Mouse (Mus musculus) liver, embryonic 13.5 days (tissue): Measurements from ENCODE around the gene Agxt2. TPM values are rescaled to one million over a fixed set of nuclear protein-coding genes. Genes with fewer than 3 reads are reported as not detected.

ENCODE experiments used
- ATAC-seq: fragments of 200-750 bp; cut with Nextera tagmentation; 2 replicates; pipeline ENCODE4 v1.8.0; 2017; ENCODE audit warnings: low read depth, mild to moderate bottlenecking, moderate number of reproducible peaks, moderate library complexity
- DNase-seq: peaks from one replicate; pipeline ENCODE4 v3.0.0; 2022
- H3K27ac ChIP-seq: fragments of 300-500 bp; sonication (generic); 2 replicates; pipeline ENCODE4 v1.5.1; 2015; ENCODE audit warnings: moderate library complexity, mild to moderate bottlenecking, inconsistent platforms
- H3K27me3 ChIP-seq: fragments of 300-500 bp; sonication (generic); 2 replicates; pipeline ENCODE4 v1.6.1; 2015; ENCODE audit warnings: mild to moderate bottlenecking, inconsistent platforms
- H3K36me3 ChIP-seq: fragments of 300-500 bp; sonication (generic); 2 replicates; pipeline ENCODE4 v1.6.1; 2015; ENCODE audit warnings: mild to moderate bottlenecking, inconsistent platforms
- H3K4me1 ChIP-seq: fragments of 300-500 bp; sonication (generic); replicated peaks from 2 replicates; pipeline ENCODE4 v1.6.1; 2015; ENCODE audit warnings: inconsistent platforms
- H3K4me2 ChIP-seq: fragments of 300-500 bp; sonication (generic); 2 replicates; pipeline ENCODE4 v1.6.1; 2015; ENCODE audit warnings: inconsistent platforms, mild to moderate bottlenecking, moderate library complexity
- H3K4me3 ChIP-seq: fragments of 300-500 bp; sonication (generic); replicated peaks from 2 replicates; pipeline ENCODE4 v1.5.1; 2015; ENCODE audit warnings: mild to moderate bottlenecking, inconsistent platforms
- H3K9ac ChIP-seq: fragments of 300-500 bp; sonication (generic); 2 replicates; pipeline ENCODE4 v1.6.1; 2015; ENCODE audit warnings: mild to moderate bottlenecking, inconsistent platforms
- H3K9me3 ChIP-seq: fragments of 300-500 bp; sonication (generic); replicated peaks from 2 replicates; pipeline ENCODE4 v1.6.1; 2016; ENCODE audit warnings: inconsistent platforms
- WGBS: fragments of 180-500 bp; shearing (Covaris S2); methylation state at CpG from one replicate; pipeline ENCODE4 v1.1.7; 2015; ENCODE audit not compliant: insufficient replicate concordance; 5-methylcytosine and 5-hydroxymethylcytosine counted together
- polyA plus RNA-seq: library from polyadenylated mRNA; unstranded; fragments of >200 nt; fragmentation: Nextera tagmentation; extraction: Ambion mirVana; gene quantifications from 2 replicates; pipeline ENCODE4 v1.2.1, GENCODE M21; 2015

Agxt2 gene
- polyA plus RNA-seq, 1 experiment from 2014 or later, result 6.8 TPM

DNA sequence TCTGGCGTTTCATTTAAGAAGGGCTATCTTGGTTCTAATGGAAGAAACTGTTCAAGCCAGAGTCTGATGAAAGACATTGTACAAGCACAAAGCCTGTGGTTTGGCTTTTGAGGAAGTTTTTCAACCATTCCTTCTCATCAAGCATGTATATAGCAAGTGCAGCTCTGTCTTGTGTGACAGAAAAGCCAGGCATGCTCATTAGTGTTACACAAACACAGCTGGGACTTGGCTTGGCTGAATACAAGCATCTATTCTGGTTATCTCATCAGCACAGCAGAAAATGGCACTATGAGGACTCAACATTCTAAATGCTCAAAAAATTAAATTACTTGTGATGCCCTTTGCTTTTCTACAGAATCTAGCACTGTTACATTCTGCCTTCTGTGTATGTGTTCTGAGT lies 78.6 kb downstream of the Agxt2 start:
- no peak overlapping the region for H3K4me2 ChIP-seq
- no peak overlapping the region for H3K9ac ChIP-seq
- H3K27me3 ChIP-seq, result no peaks in the 10 kb centered on the region
- no peaks in the 10 kb centered on the region for H3K9me3 ChIP-seq
- H3K27ac ChIP-seq, result no peak overlapping the region
- no peak overlapping the region for H3K4me3 ChIP-seq
- no peak for DNase-seq
- H3K4me1 ChIP-seq, result no peaks in the 10 kb centered on the region
- 51% methylated on average over 1 of the region's 1 CpGs for WGBS
- H3K36me3 ChIP-seq, result no peaks in the 10 kb centered on the region
- no peak for ATAC-seq

DNA sequence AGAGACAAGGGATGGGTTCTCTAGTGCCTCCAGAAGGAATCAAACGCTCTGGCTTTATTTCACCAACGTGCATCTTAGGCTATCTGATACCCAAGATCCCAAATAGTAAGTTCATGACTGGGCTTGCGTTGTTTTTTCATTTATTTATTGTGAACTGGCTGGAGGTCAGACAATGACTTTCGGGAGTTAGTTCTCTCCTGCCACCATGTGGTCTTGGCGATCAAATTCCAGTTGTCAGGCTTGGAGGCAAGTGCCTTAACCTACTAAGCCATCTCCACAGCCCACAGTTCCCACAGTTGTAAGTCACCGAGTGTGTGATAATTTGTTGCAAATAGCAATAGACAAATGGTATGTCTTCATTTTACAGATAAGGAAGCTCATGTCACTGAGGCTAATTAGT lies 81.6 kb downstream of the Agxt2 start:
- no peak overlapping the region for H3K9ac ChIP-seq
- H3K4me1 ChIP-seq, result no peaks in the 10 kb centered on the region
- no peaks in the 10 kb centered on the region for H3K27me3 ChIP-seq
- no peaks in the 10 kb centered on the region for H3K9me3 ChIP-seq
- H3K4me2 ChIP-seq, result no peak overlapping the region
- no peak for ATAC-seq
- DNase-seq, result no peak
- no peak overlapping the region for H3K4me3 ChIP-seq
- H3K27ac ChIP-seq, result no peak overlapping the region
- no peaks in the 10 kb centered on the region for H3K36me3 ChIP-seq
- WGBS, result 75% methylated on average over 6 of the region's 6 CpGs

DNA sequence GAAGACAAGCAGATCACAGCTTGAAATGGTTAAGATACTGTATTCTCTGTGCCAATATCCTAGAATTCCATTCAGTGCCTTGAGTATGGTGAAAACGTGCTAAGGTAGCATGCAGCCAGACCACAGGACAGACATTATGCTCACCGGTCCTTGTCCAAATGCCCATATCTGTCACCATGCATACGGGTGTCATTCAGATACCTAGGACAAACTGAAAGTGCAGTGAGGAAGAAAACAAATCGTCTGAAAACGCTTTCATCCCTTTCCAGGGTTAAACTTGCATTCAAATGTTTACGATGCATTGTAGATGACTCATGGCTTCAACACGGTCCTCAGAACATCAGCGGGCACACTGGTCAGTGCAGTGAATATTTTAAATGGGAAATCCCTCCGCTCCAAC lies 83.2 kb downstream of the Agxt2 start:
- ATAC-seq (no peak), DNase-seq (no peak)
- Histone ChIP-seq H3K4me3 (no peak overlapping the region), H3K9me3 (no peaks in the 10 kb centered on the region), H3K4me1 (no peaks in the 10 kb centered on the region), H3K27me3 (no peaks in the 10 kb centered on the region), H3K4me2 (no peak overlapping the region), H3K36me3 (0 out of 2 replicates have a peak, but pooled peaks cover 3% of the 10 kb centered on the region), H3K27ac (no peak overlapping the region), H3K9ac (no peak overlapping the region)
- WGBS, result 82% methylated on average over 9 of the region's 9 CpGs

DNA sequence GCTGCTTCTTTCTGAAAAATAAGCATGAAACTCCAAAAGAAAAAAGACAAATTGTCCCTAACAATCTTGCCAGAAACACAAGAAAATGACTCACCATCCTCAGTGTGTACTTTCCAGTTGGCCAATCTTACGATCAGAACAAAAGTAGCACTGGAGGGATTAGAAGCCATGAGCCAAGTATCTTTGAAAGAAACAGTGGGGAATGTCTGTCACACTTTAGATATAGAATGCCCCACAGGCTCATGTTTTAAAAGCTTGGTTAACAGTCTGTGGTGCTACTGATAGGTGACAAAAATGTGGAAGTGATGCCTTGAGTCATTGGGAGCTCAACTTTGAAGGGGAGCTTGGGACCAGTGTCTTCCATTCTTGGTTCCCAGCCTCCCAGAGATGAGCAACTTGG lies 83.9 kb downstream of the Agxt2 start:
- 75% methylated on average over 1 of the region's 1 CpGs for WGBS
- H3K27ac ChIP-seq, result no peak overlapping the region
- H3K27me3 ChIP-seq, result no peaks in the 10 kb centered on the region
- DNase-seq (no peak), ATAC-seq (no peak)
- H3K4me3 ChIP-seq, result no peak overlapping the region
- peaks cover 7% of the 10 kb centered on the region for H3K36me3 ChIP-seq
- H3K9me3 ChIP-seq, result no peaks in the 10 kb centered on the region
- H3K9ac ChIP-seq, result no peak overlapping the region
- no peak overlapping the region for H3K4me2 ChIP-seq
- H3K4me1 ChIP-seq, result no peaks in the 10 kb centered on the region

DNA sequence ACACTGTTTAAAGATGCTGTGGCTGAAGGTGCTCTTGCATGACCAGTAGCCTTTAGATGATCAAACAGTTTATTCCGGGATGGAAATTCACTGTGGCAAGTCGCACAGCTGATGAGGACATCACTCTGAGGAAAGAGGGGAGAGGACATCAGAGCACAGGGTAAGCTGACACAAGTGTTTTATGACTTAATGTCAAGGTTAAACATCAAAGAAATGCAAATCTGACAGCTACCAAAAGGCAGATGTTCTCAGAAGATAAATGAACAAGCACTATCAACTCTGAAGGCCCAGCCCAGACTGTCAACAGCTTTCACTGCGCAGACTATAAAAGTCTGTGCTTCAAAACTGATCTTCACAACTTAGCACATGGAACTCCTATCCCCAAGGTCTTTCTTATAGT lies 88.8 kb downstream of the Agxt2 start:
- 0 out of 2 replicates have a peak, but pooled peaks have one; percentile 34 for ATAC-seq
- Histone ChIP-seq H3K4me2 (no peak overlapping the region), H3K4me1 (no peaks in the 10 kb centered on the region), H3K36me3 (peaks cover 23% of the 10 kb centered on the region), H3K9me3 (no peaks in the 10 kb centered on the region), H3K9ac (no peak overlapping the region), H3K27ac (no peak overlapping the region), H3K27me3 (no peaks in the 10 kb centered on the region), H3K4me3 (no peak overlapping the region)
- DNase-seq, result no peak
- WGBS, result 68% methylated on average over 3 of the region's 3 CpGs

Other genes starting within 250 kb of the Agxt2 start
- 0.08 and 0.10 TPM in 2 replicates for gene Prlr, start 181.3 kb upstream of the Agxt2 start, polyA plus RNA-seq
- gene Gm21973, start 33.2 kb upstream of the Agxt2 start, polyA plus RNA-seq, result not detected in 2 replicates
- 5.8 and 7.5 TPM in 2 replicates for gene Dnajc21, start 112.0 kb downstream of the Agxt2 start, polyA plus RNA-seq
- gene Brix1, start 127.4 kb downstream of the Agxt2 start, polyA plus RNA-seq, result 96.7 and 125 TPM in 2 replicates
- 21.6 and 26.4 TPM in 2 replicates for gene Rad1, start 127.5 kb downstream of the Agxt2 start, polyA plus RNA-seq
- gene Ttc23l, start 200.1 kb downstream of the Agxt2 start, polyA plus RNA-seq, result not detected in 2 replicates